Mouse (Mus musculus): ENCODE results near the gene Lrrc8d. TPM values are rescaled to one million over a fixed set of nuclear protein-coding genes. Genes with fewer than 3 reads are reported as not detected.
"Not testable (repeated sequence)": the region's sequence is repeated elsewhere in the genome, so short reads cannot be mapped to it uniquely, and the experiment has no call there.

The Lrrc8d gene
- polyA plus RNA-seq, 1 experiment from 2014 or later: 20.5 TPM

DNA sequence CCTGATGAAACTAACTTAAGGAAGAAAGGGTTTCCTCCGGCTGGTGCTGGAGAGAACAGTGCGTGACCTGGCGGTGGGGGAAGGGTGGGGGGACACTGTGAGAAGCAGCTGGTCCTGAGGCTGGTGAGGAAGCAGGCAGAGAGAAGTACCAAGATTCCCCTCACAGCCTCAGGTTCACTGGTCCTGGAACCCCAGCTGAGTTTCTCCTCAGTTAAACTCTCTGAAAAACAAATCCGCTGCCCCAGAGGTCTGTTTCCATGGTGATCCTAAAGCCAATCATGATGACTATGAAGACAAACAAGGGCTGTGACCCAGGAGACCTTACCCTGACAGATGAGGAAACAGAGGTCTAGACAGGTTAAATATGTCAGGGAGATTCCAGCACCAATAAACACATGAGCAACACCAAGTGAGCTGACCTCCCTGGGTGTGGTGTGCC, 15.8 kb upstream of the Lrrc8d start:
- no peak overlapping the region for H3K4me2 ChIP-seq (replicated peaks; ENCODE audit: low read depth, low read length)
- H3K4me3 ChIP-seq (ENCODE audit: low read depth, low read length): no peak overlapping the region
- DNase-seq (ENCODE audit: low spot score) (no peak), ATAC-seq (no peak)
- no peak overlapping the region for H3K27ac ChIP-seq (ENCODE audit: low read length)
- 0 out of 2 replicates have a peak, but pooled peaks cover 7% of the 10 kb centered on the region for H3K4me1 ChIP-seq (ENCODE audit: insufficient read depth, low read depth, low read length)
- no peak for TF ChIP-seq EP300 (IDR thresholded peaks at IDR 0.05)
- no peaks in the 10 kb centered on the region for H3K27me3 ChIP-seq (replicated peaks; ENCODE audit: insufficient read depth, low read length)
- H3K9me3 ChIP-seq (ENCODE audit: low read length): no peaks in the 10 kb centered on the region
- H3K36me3 ChIP-seq (ENCODE audit: insufficient read depth, low read length): no peaks in the 10 kb centered on the region
- H3K9ac ChIP-seq (replicated peaks; ENCODE audit: low read depth): no peak overlapping the region
- 60% methylated on average over 4 of the region's 4 CpGs for WGBS

DNA sequence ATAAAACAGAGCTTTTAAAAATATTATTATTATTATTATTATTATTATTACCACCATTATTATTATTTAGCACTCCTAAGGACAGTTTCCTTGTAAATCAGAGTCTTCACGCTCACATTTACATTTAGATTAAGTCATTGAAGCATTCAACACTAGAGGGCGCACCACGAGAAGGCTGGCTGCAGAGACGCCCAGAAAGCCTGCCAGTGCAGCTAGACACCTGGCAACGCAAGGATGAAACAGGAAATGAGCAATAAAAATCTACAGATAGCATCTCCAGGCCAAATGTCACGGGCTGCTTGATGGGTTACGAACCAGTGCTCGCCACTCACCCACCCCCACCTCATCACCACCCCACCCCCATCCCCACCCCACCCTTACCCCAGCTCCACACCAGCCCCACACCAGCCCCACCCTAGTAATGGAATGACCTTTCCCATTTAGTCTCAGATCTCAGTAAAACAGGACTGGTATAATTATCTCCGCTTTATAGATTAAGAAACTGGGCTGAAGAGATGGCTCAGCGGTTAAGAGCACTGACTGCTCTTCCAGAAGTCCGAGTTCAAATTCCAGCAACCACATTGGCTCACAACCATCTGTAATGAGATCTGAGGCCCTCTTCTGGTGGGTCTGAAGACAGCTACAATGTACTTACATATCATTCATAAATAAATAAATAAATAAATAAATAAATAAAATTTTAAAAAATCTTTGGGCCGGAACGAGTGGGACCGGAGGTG, 14.7 kb upstream of the Lrrc8d start:
- H3K4me2 ChIP-seq (replicated peaks; ENCODE audit: low read depth, low read length): no peak overlapping the region
- no peak overlapping the region for H3K9ac ChIP-seq (replicated peaks; ENCODE audit: low read depth)
- H3K4me1 ChIP-seq (ENCODE audit: insufficient read depth, low read depth, low read length): 0 out of 2 replicates have a peak, but pooled peaks cover 7% of the 10 kb centered on the region
- no peaks in the 10 kb centered on the region for H3K9me3 ChIP-seq (ENCODE audit: low read length)
- ATAC-seq: peak; percentile 72
- 24% methylated on average over 14 of the region's 14 CpGs for WGBS
- TF ChIP-seq EP300 (IDR thresholded peaks at IDR 0.05) (no peak), CTCF (IDR thresholded peaks at IDR 0.05) (peak; percentile 87)
- H3K36me3 ChIP-seq (ENCODE audit: insufficient read depth, low read length): no peaks in the 10 kb centered on the region
- no peak overlapping the region for H3K27ac ChIP-seq (ENCODE audit: low read length)
- H3K27me3 ChIP-seq (replicated peaks; ENCODE audit: insufficient read depth, low read length): no peaks in the 10 kb centered on the region
- no peak overlapping the region for H3K4me3 ChIP-seq (ENCODE audit: low read depth, low read length)
- peak; percentile 91 for DNase-seq (ENCODE audit: low spot score)

DNA sequence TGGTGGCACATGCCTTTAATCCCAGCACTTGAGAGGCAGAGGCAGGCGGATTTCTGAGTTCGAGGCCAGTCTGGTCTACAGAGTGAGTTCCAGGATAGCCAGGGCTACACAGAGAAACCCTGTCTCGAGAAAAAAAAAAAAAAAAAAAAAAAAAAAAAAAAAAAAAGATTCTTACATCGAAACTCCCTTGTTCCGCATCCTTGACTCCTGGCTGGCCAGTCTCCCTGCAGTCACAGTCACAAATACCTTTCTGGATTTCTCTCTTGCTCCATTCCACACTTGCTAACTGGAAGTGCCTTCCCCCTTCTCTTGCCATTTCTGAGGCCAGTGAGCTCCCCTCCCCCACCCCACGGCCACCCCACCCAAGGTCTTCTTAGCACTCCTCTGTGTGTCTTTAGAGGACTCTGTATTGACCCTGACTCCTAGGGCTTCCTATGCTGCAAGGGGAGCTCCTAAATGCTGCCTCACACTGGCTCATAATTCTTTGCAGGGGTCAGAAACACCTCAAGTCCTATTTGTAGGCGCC, 13.9 kb upstream of the Lrrc8d start:
- not testable (repeated sequence) for H3K36me3 ChIP-seq (ENCODE audit: insufficient read depth, low read length); ATAC-seq; H3K9me3 ChIP-seq (ENCODE audit: low read length)

DNA sequence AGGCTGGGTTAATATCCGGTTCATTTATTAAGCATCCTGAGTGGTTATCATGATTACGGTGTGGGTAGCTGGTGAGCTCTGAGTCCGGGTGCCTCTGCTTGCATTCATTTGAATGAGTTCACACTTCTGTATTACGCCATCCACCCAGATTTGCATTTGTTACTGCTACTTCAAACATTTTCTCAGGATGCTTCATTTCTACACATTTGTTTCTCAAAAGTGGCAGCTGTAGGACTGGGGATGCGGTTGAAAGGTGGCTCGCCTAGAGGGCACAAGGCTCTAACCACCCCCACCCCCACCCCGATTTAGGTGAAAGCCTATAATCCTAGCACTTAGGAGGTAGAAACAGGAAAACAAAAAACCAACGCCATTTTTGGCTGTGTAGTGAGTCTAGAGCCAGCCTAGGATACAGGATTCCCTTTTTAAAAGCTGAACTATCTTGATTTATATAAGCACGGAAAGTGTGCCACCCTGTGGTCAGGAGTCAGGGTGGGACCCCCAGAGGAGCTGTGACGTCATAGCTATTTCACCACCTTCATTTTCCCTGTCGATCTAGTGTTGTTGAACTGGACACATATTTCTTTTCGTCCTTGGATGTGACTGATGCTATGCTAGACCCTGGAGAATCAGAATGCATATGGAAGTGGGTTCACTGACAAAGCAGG, 13.3 kb upstream of the Lrrc8d start:
- TF ChIP-seq CTCF (IDR thresholded peaks at IDR 0.05) (peak; percentile 27; the same call in 1 of the 2 replicates), EP300 (IDR thresholded peaks at IDR 0.05) (no peak)
- H3K9me3 ChIP-seq (ENCODE audit: low read length): no peaks in the 10 kb centered on the region
- WGBS: 45% methylated on average over 12 of the region's 12 CpGs

More for the DNA sequence above, 13.9 kb upstream of the Lrrc8d start:
- not testable (repeated sequence) for H3K27ac ChIP-seq (ENCODE audit: low read length); H3K4me3 ChIP-seq (ENCODE audit: low read depth, low read length); H3K9ac ChIP-seq (replicated peaks; ENCODE audit: low read depth); H3K27me3 ChIP-seq (replicated peaks; ENCODE audit: insufficient read depth, low read length); H3K4me1 ChIP-seq (ENCODE audit: insufficient read depth, low read depth, low read length); H3K4me2 ChIP-seq (replicated peaks; ENCODE audit: low read depth, low read length); DNase-seq (ENCODE audit: low spot score)
- WGBS: 84% methylated on average over 6 of the region's 7 CpGs

DNA sequence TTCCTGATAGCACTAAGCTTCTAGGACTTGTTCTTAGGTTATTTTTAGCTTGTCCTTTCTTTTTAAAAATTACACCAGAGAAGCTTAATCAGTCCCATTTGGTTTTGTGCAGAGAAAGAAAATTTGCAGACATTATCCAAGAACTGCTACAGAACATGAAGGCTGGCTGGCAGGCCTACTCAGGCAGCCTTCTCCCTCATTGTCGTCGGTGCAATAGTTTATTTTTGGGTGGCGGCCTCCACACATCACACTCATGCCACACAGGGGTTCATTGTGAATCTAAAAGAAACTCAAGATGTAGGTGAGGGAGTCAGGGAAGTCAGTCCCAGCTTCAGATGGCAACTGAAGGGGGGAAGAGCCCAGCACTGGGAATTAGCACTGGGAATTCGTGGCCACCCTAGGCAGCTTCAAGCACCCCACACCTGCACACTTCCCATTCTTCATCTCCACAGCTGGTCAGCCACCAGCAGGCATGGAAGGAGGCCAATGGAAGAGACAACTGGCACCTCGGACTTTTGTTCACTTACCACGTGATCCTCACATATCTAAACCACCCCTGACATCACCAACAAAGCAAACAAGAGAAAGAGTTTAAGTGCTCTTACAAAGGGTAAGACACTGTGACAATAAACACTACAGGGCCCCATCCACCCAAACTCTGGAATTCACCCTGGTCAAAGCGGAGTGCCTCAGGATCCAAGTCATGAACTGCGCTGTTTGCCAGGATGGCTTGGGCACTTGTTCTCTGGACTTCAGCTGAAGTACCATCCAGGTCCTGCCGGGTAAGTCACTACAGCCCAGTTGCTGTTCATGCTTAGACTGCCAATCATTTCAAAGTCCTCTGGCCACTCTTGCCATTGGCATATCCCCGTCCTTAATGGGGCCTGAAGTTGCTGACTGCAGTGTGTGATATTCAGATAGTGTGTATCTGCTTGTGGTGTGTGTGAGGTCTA, 9.0 kb upstream of the Lrrc8d start:
- no peak for TF ChIP-seq CTCF (IDR thresholded peaks at IDR 0.05)
- peak; percentile 85 for TF ChIP-seq EP300 (IDR thresholded peaks at IDR 0.05)
- H3K27ac ChIP-seq (ENCODE audit: low read length): peak overlapping the region; percentile 51; the same call in 1 of the 2 replicates

More for the DNA sequence above, 13.3 kb upstream of the Lrrc8d start:
- H3K9ac ChIP-seq (replicated peaks; ENCODE audit: low read depth): no peak overlapping the region
- H3K36me3 ChIP-seq (ENCODE audit: insufficient read depth, low read length): no peaks in the 10 kb centered on the region
- H3K4me2 ChIP-seq (replicated peaks; ENCODE audit: low read depth, low read length): no peak overlapping the region
- no peak overlapping the region for H3K27ac ChIP-seq (ENCODE audit: low read length)
- no peaks in the 10 kb centered on the region for H3K27me3 ChIP-seq (replicated peaks; ENCODE audit: insufficient read depth, low read length)
- DNase-seq (ENCODE audit: low spot score): no peak
- ATAC-seq: no peak
- no peak overlapping the region for H3K4me3 ChIP-seq (ENCODE audit: low read depth, low read length)
- 0 out of 2 replicates have a peak, but pooled peaks cover 6% of the 10 kb centered on the region for H3K4me1 ChIP-seq (ENCODE audit: insufficient read depth, low read depth, low read length)

More for the DNA sequence above, 9.0 kb upstream of the Lrrc8d start:
- Histone ChIP-seq H3K9me3 (ENCODE audit: low read length) (no peaks in the 10 kb centered on the region), H3K9ac (replicated peaks; ENCODE audit: low read depth) (no peak overlapping the region), H3K4me1 (ENCODE audit: insufficient read depth, low read depth, low read length) (0 out of 2 replicates have a peak, but pooled peaks cover 4% of the 10 kb centered on the region), H3K27me3 (replicated peaks; ENCODE audit: insufficient read depth, low read length) (no peaks in the 10 kb centered on the region), H3K36me3 (ENCODE audit: insufficient read depth, low read length) (no peaks in the 10 kb centered on the region), H3K4me3 (ENCODE audit: low read depth, low read length) (no peak overlapping the region), H3K4me2 (replicated peaks; ENCODE audit: low read depth, low read length) (no peak overlapping the region)
- ATAC-seq (peak; percentile 93), DNase-seq (ENCODE audit: low spot score) (peak; percentile 82)
- WGBS: 41% methylated on average over 10 of the region's 10 CpGs
